Mouse (Mus musculus) megakaryocyte-erythroid progenitor cell, adult 5 weeks (primary cell): ENCODE data around the gene Olfr1315-ps1. TPM values are rescaled to one million over a fixed set of nuclear protein-coding genes. Genes with fewer than 3 reads are reported as not detected.

Source experiments
- polyA plus RNA-seq: library from polyadenylated mRNA; stranded (reverse); fragments of >175 nt; gene quantifications from 2 replicates; pipeline ENCODE4 v1.2.3, GENCODE M21; 2012

Gene Olfr1315-ps1
- not detected in 2 replicates for polyA plus RNA-seq

DNA sequence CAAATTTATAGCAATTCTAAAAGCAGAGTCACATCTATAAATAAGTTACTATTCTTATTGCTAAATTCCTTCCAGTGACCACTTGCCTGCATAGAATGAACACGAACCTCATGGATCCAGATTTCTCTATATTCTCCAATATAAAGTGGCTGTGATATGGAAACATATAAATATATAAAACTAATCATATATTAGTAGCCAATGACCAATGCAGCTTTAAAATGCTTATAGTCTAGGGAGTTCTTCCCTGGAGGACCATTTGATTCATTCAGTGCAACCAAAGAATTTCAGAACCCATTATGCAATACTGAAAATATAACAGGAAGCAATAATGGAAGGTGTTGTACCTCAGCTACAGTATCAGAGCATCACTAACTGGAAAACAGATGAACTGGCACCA is at the start of gene Olfr1315-ps1:
TSS of gene Olfr1315-ps1 (minus strand) at position 101 of the 400 bp plus-strand sequence.

GRCm38 (mm10) chr2:112153898-112154297 is 38.7 kb upstream of the Olfr1315-ps1 start, which contains the start of gene Olfr1318:
Olfr1318 (plus strand) TSS chr2:112154198.

GRCm38 (mm10) chr2:112140029-112140428 is 24.8 kb upstream of the Olfr1315-ps1 start, which contains the start of gene Olfr1317:
Olfr1317 (plus strand) TSS chr2:112140329.

GRCm38 (mm10) chr2:112134877-112135276 is 19.6 kb upstream of the Olfr1315-ps1 start, which contains the start of gene Olfr1316:
Olfr1316 (minus strand) TSS chr2:112134977.

DNA sequence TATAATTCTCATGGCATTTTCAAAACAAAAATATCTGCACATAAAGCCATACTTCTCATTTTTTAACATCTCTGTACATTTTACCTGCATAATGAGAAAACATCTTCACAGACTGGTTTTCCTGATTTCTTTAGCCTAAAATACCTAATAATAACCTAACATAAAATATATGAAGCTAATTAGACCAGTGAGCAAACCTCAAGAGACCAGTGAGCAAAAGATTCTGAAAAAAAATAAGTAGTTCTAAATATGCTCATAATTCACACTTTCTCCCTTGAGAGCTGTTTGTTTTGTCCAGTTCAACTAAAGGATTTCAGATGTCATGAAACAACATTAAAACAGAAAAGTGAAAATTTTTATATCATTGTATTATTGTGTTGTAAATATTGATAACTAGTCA is 18.6 kb downstream of the Olfr1315-ps1 start, which contains the start of gene Olfr1314:
TSS of gene Olfr1314 (minus strand) at position 101 of the 400 bp plus-strand sequence.

DNA sequence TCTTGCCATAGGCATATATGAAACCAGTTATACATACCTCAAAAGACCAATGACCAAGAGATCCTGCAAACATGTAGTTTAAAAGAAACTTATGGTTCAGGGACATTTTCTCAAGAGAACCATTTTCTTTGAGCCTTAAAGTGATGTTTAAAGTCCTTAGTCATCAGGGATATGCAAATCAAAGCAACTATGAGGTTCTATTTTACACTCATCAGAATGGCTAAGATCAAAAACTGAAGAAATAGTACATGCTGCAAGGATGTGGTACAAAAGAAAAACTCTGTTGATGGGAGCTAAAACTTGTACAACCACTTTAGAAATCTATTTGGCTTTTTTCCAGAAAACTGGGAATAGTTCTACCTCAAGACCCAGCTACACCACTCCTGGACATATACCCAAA is 37.5 kb downstream of the Olfr1315-ps1 start, which contains the start of gene Olfr1313:
TSS of gene Olfr1313 (minus strand) at position 101 of the 400 bp plus-strand sequence.

Other genes with a start within 250 kb of the Olfr1315-ps1 start
- not detected in 2 replicates for gene Olfr1305, start 238.3 kb downstream of the Olfr1315-ps1 start, polyA plus RNA-seq
- not detected in 2 replicates for gene Olfr1306, start 199.2 kb downstream of the Olfr1315-ps1 start, polyA plus RNA-seq
- 0.01 TPM in 1 of 2 replicates, not detected in the other for gene Olfr1307, start 166.0 kb downstream of the Olfr1315-ps1 start, polyA plus RNA-seq
- gene Olfr1308, start 150.5 kb downstream of the Olfr1315-ps1 start, polyA plus RNA-seq: not detected in 2 replicates
- not detected in 2 replicates for gene Olfr1309, start 125.2 kb downstream of the Olfr1315-ps1 start, polyA plus RNA-seq
- 0.01 and 0.03 TPM in 2 replicates for gene Olfr1310, start 102.7 kb downstream of the Olfr1315-ps1 start, polyA plus RNA-seq
- not detected in 2 replicates for gene Olfr1311, start 91.0 kb downstream of the Olfr1315-ps1 start, polyA plus RNA-seq
- gene Olfr1312, start 65.2 kb downstream of the Olfr1315-ps1 start, polyA plus RNA-seq: not detected in 2 replicates
- not detected in 2 replicates for gene Olfr1313, start 37.6 kb downstream of the Olfr1315-ps1 start, polyA plus RNA-seq
- not detected in 2 replicates for gene Olfr1314, start 18.7 kb downstream of the Olfr1315-ps1 start, polyA plus RNA-seq
- 0.16 TPM in 1 of 2 replicates, not detected in the other for gene Olfr1316, start 19.5 kb upstream of the Olfr1315-ps1 start, polyA plus RNA-seq
- gene Olfr1317, start 24.9 kb upstream of the Olfr1315-ps1 start, polyA plus RNA-seq: not detected in 2 replicates
- not detected in 2 replicates for gene Olfr1318, start 38.8 kb upstream of the Olfr1315-ps1 start, polyA plus RNA-seq
- 119 and 135 TPM in 2 replicates for gene Lpcat4, start 124.0 kb upstream of the Olfr1315-ps1 start, polyA plus RNA-seq
- 0.01 and 0.04 TPM in 2 replicates for gene Nutm1, start 143.9 kb upstream of the Olfr1315-ps1 start, polyA plus RNA-seq
- 23.1 and 27.0 TPM in 2 replicates for gene Nop10, start 146.5 kb upstream of the Olfr1315-ps1 start, polyA plus RNA-seq
- gene Slc12a6, start 150.4 kb upstream of the Olfr1315-ps1 start, polyA plus RNA-seq: 9.4 and 9.7 TPM in 2 replicates
- gene Gm21985, start 150.9 kb upstream of the Olfr1315-ps1 start, polyA plus RNA-seq: not detected in 2 replicates